Mouse (Mus musculus) adipocyte (in vitro differentiated cells): ENCODE measurements around the gene Sv2c.
"Not testable (repeated sequence)": the region's sequence is repeated elsewhere in the genome, so short reads cannot be mapped to it uniquely, and the experiment has no call there.

ENCODE experiments used
- DNase-seq: peaks from one replicate; pipeline ENCODE4 v3.0.0-alpha.2; 2016; ENCODE audit warnings: low spot score

The Sv2c gene

GRCm38 (mm10) chr13:95968031-95968430 is 164.3 kb downstream of the Sv2c start:
- not testable (repeated sequence) for DNase-seq

GRCm38 (mm10) chr13:95966791-95967190 is 165.6 kb downstream of the Sv2c start:
- DNase-seq = no peak

- DNase-seq = no peak
Observed at GRCm38 (mm10) chr13:95965596-95965995, 166.8 kb downstream of the Sv2c start.

GRCm38 (mm10) chr13:95965162-95965561 is 167.2 kb downstream of the Sv2c start:
- no peak for DNase-seq

GRCm38 (mm10) chr13:95964226-95964625 is 168.2 kb downstream of the Sv2c start:
- DNase-seq = no peak

GRCm38 (mm10) chr13:95963671-95964070 is 168.7 kb downstream of the Sv2c start:
- DNase-seq = no peak

GRCm38 (mm10) chr13:95961905-95962304 is 170.5 kb downstream of the Sv2c start:
- DNase-seq = no peak

GRCm38 (mm10) chr13:95961191-95961791 is 171.1 kb downstream of the Sv2c start:
- DNase-seq = no peak

GRCm38 (mm10) chr13:95960477-95961185 is 171.7 kb downstream of the Sv2c start:
- DNase-seq = no peak

- no peak for DNase-seq
Observed at GRCm38 (mm10) chr13:95959651-95960476, 172.5 kb downstream of the Sv2c start.

- DNase-seq = no peak
Observed at GRCm38 (mm10) chr13:95957134-95957533, 175.2 kb downstream of the Sv2c start.

GRCm38 (mm10) chr13:95956327-95956781 is 176.0 kb downstream of the Sv2c start:
- DNase-seq = no peak

GRCm38 (mm10) chr13:95955204-95955603 is 177.2 kb downstream of the Sv2c start:
- DNase-seq = no peak

- DNase-seq = no peak
Observed at GRCm38 (mm10) chr13:95953636-95954035, 178.7 kb downstream of the Sv2c start.

- no peak for DNase-seq
Observed at GRCm38 (mm10) chr13:95952263-95952662, 180.1 kb downstream of the Sv2c start.

GRCm38 (mm10) chr13:95951098-95951894 is 181.1 kb downstream of the Sv2c start:
- DNase-seq = no peak

- DNase-seq = no peak
Observed at GRCm38 (mm10) chr13:95950434-95951091, 181.8 kb downstream of the Sv2c start.

GRCm38 (mm10) chr13:95949356-95949755 is 183.0 kb downstream of the Sv2c start:
- DNase-seq = no peak

GRCm38 (mm10) chr13:95948821-95949220 is 183.6 kb downstream of the Sv2c start:
- no peak for DNase-seq

GRCm38 (mm10) chr13:95948394-95948793 is 184.0 kb downstream of the Sv2c start:
- DNase-seq = no peak

- no peak for DNase-seq
Observed at GRCm38 (mm10) chr13:95945937-95946507, 186.4 kb downstream of the Sv2c start.
